Mouse (Mus musculus) CD4-positive, CD25-positive, alpha-beta regulatory T cell (primary cell): Measurements from ENCODE around the gene Smim10l1. TPM values are rescaled to one million over a fixed set of nuclear protein-coding genes. Genes with fewer than 3 reads are reported as not detected.

ENCODE experiments used
- polyA plus RNA-seq: library from polyadenylated mRNA; unstranded; fragments of 100-300 nt; shearing (Covaris generic); gene quantifications from one replicate; pipeline ENCODE4 v1.2.1, GENCODE M21; 2017

The Smim10l1 gene
- polyA plus RNA-seq, result 15.5 TPM

DNA sequence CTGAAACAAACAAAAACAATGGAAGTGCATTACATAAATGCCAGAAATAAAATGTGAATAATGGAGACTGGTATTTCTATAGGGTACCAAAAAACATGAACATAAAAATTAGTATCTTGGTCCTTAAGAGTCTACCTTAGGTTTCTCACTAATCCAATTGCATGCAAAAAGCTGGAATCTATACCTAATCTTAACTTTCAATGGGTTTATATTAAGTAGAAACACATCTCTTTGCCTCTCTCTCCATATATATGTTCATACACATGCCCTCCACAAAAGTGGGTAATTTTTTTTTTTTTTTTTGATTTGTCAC, at the start of gene Smim10l1:
Smim10l1 (plus strand) TSS at position 301 of the 313 bp plus-strand sequence.

DNA sequence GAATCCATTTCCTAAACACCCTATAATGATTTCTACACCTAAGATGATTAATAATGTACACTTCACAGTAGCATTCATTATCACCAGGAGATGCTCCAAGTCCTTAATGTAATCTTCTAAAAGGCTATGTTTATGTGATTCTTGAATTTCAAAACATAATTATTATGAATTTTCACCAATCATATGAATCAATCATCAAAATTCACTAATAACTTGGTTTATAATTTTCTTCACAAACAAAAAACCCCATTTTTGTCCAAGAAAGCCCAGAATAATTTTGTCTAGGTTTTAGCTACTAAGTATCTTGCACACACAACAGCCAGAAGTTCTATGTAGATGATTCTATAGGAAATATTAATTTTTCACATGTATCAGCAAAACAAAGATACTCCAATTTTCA, 49.0 kb upstream of the Smim10l1 start, which contains the start of gene Tas2r140:
Tas2r140 (minus strand) TSS at position 101 of the 400 bp plus-strand sequence.

Other genes with a start within 250 kb of the Smim10l1 start
- not detected for gene Tas2r116, start 249.5 kb upstream of the Smim10l1 start, polyA plus RNA-seq
- not detected for gene Tas2r110, start 236.9 kb upstream of the Smim10l1 start, polyA plus RNA-seq
- not detected for gene Tas2r113, start 211.9 kb upstream of the Smim10l1 start, polyA plus RNA-seq
- gene Tas2r125, start 195.3 kb upstream of the Smim10l1 start, polyA plus RNA-seq, result not detected
- not detected for gene Tas2r129, start 153.8 kb upstream of the Smim10l1 start, polyA plus RNA-seq
- not detected for gene Tas2r131, start 147.0 kb upstream of the Smim10l1 start, polyA plus RNA-seq
- not detected for gene Tas2r109, start 123.9 kb upstream of the Smim10l1 start, polyA plus RNA-seq
- 0.19 TPM for gene Tas2r103, start 67.8 kb upstream of the Smim10l1 start, polyA plus RNA-seq
- not detected for gene Tas2r140, start 49.1 kb upstream of the Smim10l1 start, polyA plus RNA-seq
- gene 5530400C23Rik, start 187.3 kb downstream of the Smim10l1 start, polyA plus RNA-seq, result not detected